Mouse (Mus musculus): Measurements from ENCODE around the gene Mbd3. TPM values are rescaled to one million over a fixed set of nuclear protein-coding genes. Genes with fewer than 3 reads are reported as not detected.

Mbd3 gene
- polyA plus RNA-seq, 1 experiment: 110 TPM

GRCm38 (mm10) chr10:80357994-80358639 is 41.2 kb downstream of the Mbd3 start:
- 9% methylated on average over 31 of the region's 31 CpGs for WGBS
- Histone ChIP-seq H3K27ac (ENCODE audit: insufficient read depth, low read length) (no peak overlapping the region), H3K27me3 (ENCODE audit: control insufficient read depth, insufficient read depth, low read length) (peaks cover 15% of the 10 kb centered on the region), H3K36me3 (ENCODE audit: control insufficient read depth, insufficient read depth, low read length) (no peaks in the 10 kb centered on the region), H3K4me1 (ENCODE audit: control insufficient read depth, insufficient read depth, insufficient read length) (no peaks in the 10 kb centered on the region; the same call in 1 of the 2 replicates), H3K4me3 (ENCODE audit: extremely low read depth, insufficient read depth, insufficient read length) (no peak overlapping the region)
- TF ChIP-seq POLR2A (IDR thresholded peaks at IDR 0.05; ENCODE audit: low read depth, low read length): no peak
- TF ChIP-seq CTCF (IDR thresholded peaks at IDR 0.05; ENCODE audit: extremely low read depth, insufficient read depth, insufficient read length, insufficient replicate concordance): no peak
- no peak for DNase-seq (ENCODE audit: low read depth in 1 of 2, low spot score in 2 of 2)

GRCm38 (mm10) chr10:80357336-80357735 is 42.0 kb downstream of the Mbd3 start:
- TF ChIP-seq POLR2A (IDR thresholded peaks at IDR 0.05; ENCODE audit: low read depth, low read length) (no peak), CTCF (IDR thresholded peaks at IDR 0.05; ENCODE audit: extremely low read depth, insufficient read depth, insufficient read length, insufficient replicate concordance) (no peak)
- no peak for DNase-seq (ENCODE audit: low read depth in 1 of 2, low spot score in 2 of 2)
- WGBS: 38% methylated on average over 7 of the region's 7 CpGs
- peaks cover 15% of the 10 kb centered on the region for H3K27me3 ChIP-seq (ENCODE audit: control insufficient read depth, insufficient read depth, low read length)
- H3K27ac ChIP-seq (ENCODE audit: insufficient read depth, low read length): no peak overlapping the region
- H3K4me1 ChIP-seq (ENCODE audit: control insufficient read depth, insufficient read depth, insufficient read length): no peaks in the 10 kb centered on the region; the same call in 1 of the 2 replicates
- no peaks in the 10 kb centered on the region for H3K36me3 ChIP-seq (ENCODE audit: control insufficient read depth, insufficient read depth, low read length)
- H3K4me3 ChIP-seq (ENCODE audit: extremely low read depth, insufficient read depth, insufficient read length): no peak overlapping the region

GRCm38 (mm10) chr10:80356737-80357136 is 42.6 kb downstream of the Mbd3 start:
- Histone ChIP-seq H3K4me1 (ENCODE audit: control insufficient read depth, insufficient read depth, insufficient read length) (no peaks in the 10 kb centered on the region; the same call in 1 of the 2 replicates), H3K27me3 (ENCODE audit: control insufficient read depth, insufficient read depth, low read length) (peaks cover 15% of the 10 kb centered on the region), H3K4me3 (ENCODE audit: extremely low read depth, insufficient read depth, insufficient read length) (no peak overlapping the region), H3K27ac (ENCODE audit: insufficient read depth, low read length) (no peak overlapping the region), H3K36me3 (ENCODE audit: control insufficient read depth, insufficient read depth, low read length) (no peaks in the 10 kb centered on the region)
- 7% methylated on average over 34 of the region's 34 CpGs for WGBS
- no peak for TF ChIP-seq POLR2A (IDR thresholded peaks at IDR 0.05; ENCODE audit: low read depth, low read length)
- TF ChIP-seq CTCF (IDR thresholded peaks at IDR 0.05; ENCODE audit: extremely low read depth, insufficient read depth, insufficient read length, insufficient replicate concordance): no peak
- DNase-seq (ENCODE audit: low read depth in 1 of 2, low spot score in 2 of 2): no peak

- WGBS: 2% methylated on average over 50 of the region's 53 CpGs
- TF ChIP-seq CTCF (IDR thresholded peaks at IDR 0.05; ENCODE audit: extremely low read depth, insufficient read depth, insufficient read length, insufficient replicate concordance) (no peak), POLR2A (IDR thresholded peaks at IDR 0.05; ENCODE audit: low read depth, low read length) (no peak)
- DNase-seq (ENCODE audit: low read depth in 1 of 2, low spot score in 2 of 2): no peak
- H3K27me3 ChIP-seq (ENCODE audit: control insufficient read depth, insufficient read depth, low read length): peaks cover 15% of the 10 kb centered on the region
- H3K27ac ChIP-seq (ENCODE audit: insufficient read depth, low read length): no peak within 1 kb of the TSS
- no peaks in the 10 kb centered on the region for H3K36me3 ChIP-seq (ENCODE audit: control insufficient read depth, insufficient read depth, low read length)
- no peak within 1 kb of the TSS for H3K4me3 ChIP-seq (ENCODE audit: extremely low read depth, insufficient read depth, insufficient read length)
- no peaks in the 10 kb centered on the region; the same call in 1 of the 2 replicates for H3K4me1 ChIP-seq (ENCODE audit: control insufficient read depth, insufficient read depth, insufficient read length)
These were observed 43.2 kb downstream of the Mbd3 start, which contains the start of gene Plk5 for GRCm38 (mm10) chr10:80356001-80356682. TSS of gene Plk5 (plus strand) at chr10:80356459.

GRCm38 (mm10) chr10:80355431-80355830 is 43.9 kb downstream of the Mbd3 start:
- TF ChIP-seq POLR2A (IDR thresholded peaks at IDR 0.05; ENCODE audit: low read depth, low read length): no peak
- no peak for TF ChIP-seq CTCF (IDR thresholded peaks at IDR 0.05; ENCODE audit: extremely low read depth, insufficient read depth, insufficient read length, insufficient replicate concordance)
- no peak for DNase-seq (ENCODE audit: low read depth in 1 of 2, low spot score in 2 of 2)
- Histone ChIP-seq H3K4me3 (ENCODE audit: extremely low read depth, insufficient read depth, insufficient read length) (no peak overlapping the region), H3K36me3 (ENCODE audit: control insufficient read depth, insufficient read depth, low read length) (no peaks in the 10 kb centered on the region), H3K4me1 (ENCODE audit: control insufficient read depth, insufficient read depth, insufficient read length) (no peaks in the 10 kb centered on the region; the same call in 1 of the 2 replicates), H3K27ac (ENCODE audit: insufficient read depth, low read length) (no peak overlapping the region), H3K27me3 (ENCODE audit: control insufficient read depth, insufficient read depth, low read length) (peaks cover 15% of the 10 kb centered on the region)
- WGBS: 31% methylated on average over 9 of the region's 9 CpGs

- TF ChIP-seq CTCF (IDR thresholded peaks at IDR 0.05; ENCODE audit: extremely low read depth, insufficient read depth, insufficient read length, insufficient replicate concordance) (no peak), POLR2A (IDR thresholded peaks at IDR 0.05; ENCODE audit: low read depth, low read length) (no peak)
- Histone ChIP-seq H3K36me3 (ENCODE audit: control insufficient read depth, insufficient read depth, low read length) (no peaks in the 10 kb centered on the region), H3K4me3 (ENCODE audit: extremely low read depth, insufficient read depth, insufficient read length) (no peak overlapping the region), H3K27me3 (ENCODE audit: control insufficient read depth, insufficient read depth, low read length) (peaks cover 16% of the 10 kb centered on the region), H3K4me1 (ENCODE audit: control insufficient read depth, insufficient read depth, insufficient read length) (peaks cover 6% of the 10 kb centered on the region; the same call in 1 of the 2 replicates), H3K27ac (ENCODE audit: insufficient read depth, low read length) (no peak overlapping the region)
- no peak for DNase-seq (ENCODE audit: low read depth in 1 of 2, low spot score in 2 of 2)
- 44% methylated on average over 8 of the region's 8 CpGs for WGBS
These were observed 46.6 kb downstream of the Mbd3 start for GRCm38 (mm10) chr10:80352727-80353126.

Measured in spleen, adult 2 months (tissue).